Mouse (Mus musculus) forebrain, embryonic 11.5 days (tissue): ENCODE results near the gene Spen. TPM values are rescaled to one million over a fixed set of nuclear protein-coding genes. Genes with fewer than 3 reads are reported as not detected.

Experiments
- ATAC-seq: fragments of 200-750 bp; cut with Nextera tagmentation; replicated peaks from 2 replicates; pipeline ENCODE4 v1.8.0; 2017; ENCODE audit warnings: moderate TSS enrichment; ENCODE audit not compliant: low FRiP score
- DNase-seq: peaks from one replicate; pipeline ENCODE4 v3.0.0-alpha.2; 2017; ENCODE audit warnings: low spot score
- H3K27ac ChIP-seq: fragments of 300-500 bp; sonication (generic); 2 replicates; pipeline ENCODE4 v1.5.1; 2014; ENCODE audit warnings: low read depth, low read length
- H3K27me3 ChIP-seq: fragments of 300-500 bp; sonication (generic); 2 replicates; pipeline ENCODE4 v1.6.1; 2014; ENCODE audit warnings: mild to moderate bottlenecking, low read length, mixed read lengths; ENCODE audit not compliant: control insufficient read depth, insufficient read depth
- H3K36me3 ChIP-seq: fragments of 300-500 bp; sonication (generic); 2 replicates; pipeline ENCODE4 v1.6.1; 2014; ENCODE audit warnings: mild to moderate bottlenecking, low read length, moderate library complexity, mixed read lengths; ENCODE audit not compliant: control insufficient read depth, insufficient read depth
- H3K4me1 ChIP-seq: fragments of 300-500 bp; sonication (generic); replicated peaks from 2 replicates; pipeline ENCODE4 v1.6.1; 2014; ENCODE audit warnings: low read length, mixed read lengths; ENCODE audit not compliant: control insufficient read depth, insufficient read depth
- H3K4me2 ChIP-seq: fragments of 300-500 bp; sonication (generic); 2 replicates; pipeline ENCODE4 v1.6.1; 2014; ENCODE audit warnings: low read depth, mild to moderate bottlenecking, low read length, moderate library complexity, mixed read lengths; ENCODE audit not compliant: severe bottlenecking
- H3K4me3 ChIP-seq: fragments of 300-500 bp; sonication (generic); 2 replicates; pipeline ENCODE4 v1.5.1; 2014; ENCODE audit warnings: low read depth, low read length
- H3K9ac ChIP-seq: fragments of 300-500 bp; sonication (generic); 2 replicates; pipeline ENCODE4 v1.6.1; 2014; ENCODE audit warnings: low read length
- H3K9me3 ChIP-seq: fragments of 300-500 bp; sonication (generic); 2 replicates; pipeline ENCODE4 v1.6.1; 2016; ENCODE audit warnings: low read length, mixed read lengths; ENCODE audit not compliant: control insufficient read depth
- WGBS: fragments of 180-500 bp; shearing (Covaris S2); extraction: QIAGEN DNeasy Blood & Tissue Kit; methylation state at CpG from one replicate; pipeline ENCODE4 v1.1.7; 2014; 5-methylcytosine and 5-hydroxymethylcytosine counted together
- polyA plus RNA-seq: library from polyadenylated mRNA; unstranded; fragments of >200 nt; fragmentation: Nextera tagmentation; extraction: Ambion mirVana; gene quantifications from 2 replicates; pipeline ENCODE4 v1.2.1, GENCODE M21; 2014

Gene Spen
- polyA plus RNA-seq, 1 experiment from 2014 or later, result 17.1 TPM

- no peak for ATAC-seq
- H3K27ac ChIP-seq, result no peak overlapping the region
- 75% methylated on average over 27 of the region's 27 CpGs for WGBS
- no peaks in the 10 kb centered on the region for H3K9me3 ChIP-seq
- DNase-seq, result no peak
- no peak overlapping the region for H3K9ac ChIP-seq
- no peaks in the 10 kb centered on the region for H3K36me3 ChIP-seq
- H3K4me2 ChIP-seq, result no peak overlapping the region
- no peak overlapping the region for H3K4me3 ChIP-seq
- no peaks in the 10 kb centered on the region for H3K4me1 ChIP-seq
- no peaks in the 10 kb centered on the region for H3K27me3 ChIP-seq
These were observed 118.8 kb downstream of the Spen start for GRCm38 (mm10) chr4:141419398-141420191.

Other genes with a start within 250 kb of the Spen start
- gene Epha2, start 237.4 kb downstream of the Spen start, polyA plus RNA-seq, result 1.3 and 2.3 TPM in 2 replicates
- gene Fam131c, start 170.4 kb downstream of the Spen start, polyA plus RNA-seq, result 0.35 and 1.2 TPM in 2 replicates
- gene Clcnka, start 139.9 kb downstream of the Spen start, polyA plus RNA-seq, result 0.17 TPM in 1 of 2 replicates, not detected in the other
- not detected in 2 replicates for gene Clcnkb, start 122.6 kb downstream of the Spen start, polyA plus RNA-seq
- not detected in 2 replicates for gene Hspb7, start 117.8 kb downstream of the Spen start, polyA plus RNA-seq
- not detected in 2 replicates for gene Srarp, start 102.5 kb downstream of the Spen start, polyA plus RNA-seq
- gene Zbtb17, start 93.9 kb downstream of the Spen start, polyA plus RNA-seq, result 50.8 and 55.7 TPM in 2 replicates
- 21.4 and 24.8 TPM in 2 replicates for gene Fblim1, start 67.5 kb upstream of the Spen start, polyA plus RNA-seq
- 0.28 TPM in 1 of 2 replicates, not detected in the other for gene Tmem82, start 80.0 kb upstream of the Spen start, polyA plus RNA-seq
- gene Slc25a34, start 85.2 kb upstream of the Spen start, polyA plus RNA-seq, result 0.13 TPM in 1 of 2 replicates, not detected in the other
- gene Plekhm2, start 126.3 kb upstream of the Spen start, polyA plus RNA-seq, result 4.2 and 4.6 TPM in 2 replicates
- gene Rsc1a1, start 147.0 kb upstream of the Spen start, polyA plus RNA-seq, result 2.4 TPM in 1 of 2 replicates, not detected in the other
- gene Ddi2, start 184.8 kb upstream of the Spen start, polyA plus RNA-seq, result 22.6 and 24.2 TPM in 2 replicates
- gene Agmat, start 208.1 kb upstream of the Spen start, polyA plus RNA-seq, result not detected in 2 replicates